Mouse (Mus musculus): Measurements from ENCODE around the gene Asic1. TPM values are rescaled to one million over a fixed set of nuclear protein-coding genes. Genes with fewer than 3 reads are reported as not detected.
A peak's percentile ranks its signal among the peaks of the same experiment; 100 is the strongest.

Gene Asic1
- polyA plus RNA-seq (2012; ENCODE audit: insufficient read depth, insufficient read length, low replicate concordance, missing spikeins): not detected in 2 replicates

DNA sequence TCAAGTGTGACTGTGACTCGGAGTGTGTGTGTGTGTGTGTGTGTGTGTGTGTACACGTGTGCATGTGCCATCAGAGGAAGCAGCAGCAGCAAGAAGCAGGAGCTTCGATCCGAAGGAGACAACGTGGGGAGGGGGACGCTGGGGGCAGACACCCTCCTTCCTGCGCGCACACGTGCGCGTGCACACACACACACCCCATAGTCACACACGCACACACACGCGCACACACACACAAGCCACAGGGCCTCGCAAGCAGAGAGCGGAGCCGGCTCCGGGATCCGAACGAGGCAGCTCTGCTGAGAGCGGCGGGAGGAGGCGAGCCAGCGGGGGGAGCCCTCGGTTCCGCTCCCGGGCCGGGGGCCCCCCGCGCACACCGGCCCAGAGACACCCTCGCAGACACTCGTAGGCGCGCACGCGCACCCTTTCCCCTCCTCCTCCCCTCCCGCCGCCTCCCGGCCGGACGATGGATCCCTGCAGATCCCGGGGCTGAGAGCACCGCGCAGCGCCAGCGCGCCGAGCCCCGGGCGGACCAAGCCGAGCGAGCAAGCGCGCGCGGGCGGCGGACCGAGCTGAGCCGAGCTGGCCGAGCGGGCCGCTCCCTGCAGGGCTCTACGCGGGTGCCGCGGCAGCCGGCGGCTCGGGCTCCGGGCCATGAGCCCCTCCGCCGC, at the start of gene Asic1:
Asic1 (plus strand) TSS at position 215 of the 668 bp plus-strand sequence.
- TF ChIP-seq POLR2A (IDR thresholded peaks at IDR 0.05; ENCODE audit: insufficient read depth, low read depth, low read length) (peak; percentile 69), CTCF (IDR thresholded peaks at IDR 0.05; ENCODE audit: insufficient read depth, low read depth, low read length) (no peak)
- peaks cover 43% of the 10 kb centered on the region for H3K4me1 ChIP-seq (ENCODE audit: control insufficient read depth, insufficient read depth, low read length)
- H3K27ac ChIP-seq (ENCODE audit: insufficient read depth, low read depth, low read length): peak within 1 kb of the TSS; percentile 80
- H3K4me3 ChIP-seq (ENCODE audit: insufficient read depth, low read depth, low read length): peak within 1 kb of the TSS; percentile 93
- WGBS: under 1% methylated on average over 58 of the region's 74 CpGs

DNA sequence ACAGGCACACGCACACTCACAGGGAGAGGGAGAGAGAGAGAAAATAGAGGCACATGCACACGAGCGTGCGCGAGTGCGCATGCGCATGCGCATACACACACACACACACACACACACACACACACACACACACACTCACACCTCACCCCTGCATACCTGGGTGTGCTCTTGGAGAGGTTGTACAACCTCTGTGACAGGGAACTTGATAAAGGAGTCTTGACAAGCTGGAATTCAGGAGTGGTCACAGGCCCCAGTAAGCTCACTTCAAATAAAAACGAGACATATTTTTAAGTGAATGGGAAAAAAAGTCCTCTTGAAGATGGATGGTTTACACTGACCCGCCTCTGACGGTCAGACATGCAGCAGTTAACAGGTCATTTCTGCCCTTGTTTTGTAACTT, 48.1 kb upstream of the Asic1 start:
- TF ChIP-seq POLR2A (IDR thresholded peaks at IDR 0.05; ENCODE audit: insufficient read depth, low read depth, low read length) (no peak), CTCF (IDR thresholded peaks at IDR 0.05; ENCODE audit: insufficient read depth, low read depth, low read length) (no peak)
- no peak overlapping the region for H3K4me3 ChIP-seq (ENCODE audit: insufficient read depth, low read depth, low read length)
- 96% methylated on average over 11 of the region's 11 CpGs for WGBS
- no peak overlapping the region for H3K27ac ChIP-seq (ENCODE audit: insufficient read depth, low read depth, low read length)
- peaks cover 2% of the 10 kb centered on the region; the same call in 1 of the 2 replicates for H3K4me1 ChIP-seq (ENCODE audit: control insufficient read depth, insufficient read depth, low read length)

DNA sequence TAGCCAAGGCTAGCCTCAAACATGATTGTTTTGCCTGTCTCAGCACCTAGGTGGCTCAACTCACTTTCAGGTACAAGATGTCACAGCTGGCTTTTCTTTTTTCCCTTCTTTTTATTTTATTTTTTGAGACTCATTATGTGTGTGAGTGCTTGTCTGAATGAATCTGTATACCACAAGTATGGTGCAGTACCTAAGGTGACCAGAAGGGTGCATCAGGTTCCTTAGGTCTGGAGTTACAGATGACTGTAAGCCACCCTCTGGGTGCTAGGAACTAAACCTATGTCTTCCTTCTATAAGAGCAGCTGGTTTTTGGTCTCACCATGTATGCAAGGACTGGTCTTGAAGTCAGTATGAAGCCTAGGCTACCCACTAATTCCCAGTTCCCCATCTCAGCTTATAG, 38.5 kb upstream of the Asic1 start:
- TF ChIP-seq CTCF (IDR thresholded peaks at IDR 0.05; ENCODE audit: insufficient read depth, low read depth, low read length) (no peak), POLR2A (IDR thresholded peaks at IDR 0.05; ENCODE audit: insufficient read depth, low read depth, low read length) (no peak)
- no peak overlapping the region for H3K4me3 ChIP-seq (ENCODE audit: insufficient read depth, low read depth, low read length)

GRCm38 (mm10) chr15:99634702-99635101, 35.5 kb upstream of the Asic1 start:
- H3K27ac ChIP-seq (ENCODE audit: insufficient read depth, low read depth, low read length): no peak overlapping the region
- WGBS: 90% methylated on average over 7 of the region's 7 CpGs
- TF ChIP-seq CTCF (IDR thresholded peaks at IDR 0.05; ENCODE audit: insufficient read depth, low read depth, low read length): no peak
- TF ChIP-seq POLR2A (IDR thresholded peaks at IDR 0.05; ENCODE audit: insufficient read depth, low read depth, low read length): no peak
- H3K4me1 ChIP-seq (ENCODE audit: control insufficient read depth, insufficient read depth, low read length): peaks cover 2% of the 10 kb centered on the region; the same call in 1 of the 2 replicates
- H3K4me3 ChIP-seq (ENCODE audit: insufficient read depth, low read depth, low read length): no peak overlapping the region

More for the DNA sequence above, 38.5 kb upstream of the Asic1 start:
- no peak overlapping the region for H3K27ac ChIP-seq (ENCODE audit: insufficient read depth, low read depth, low read length)
- H3K4me1 ChIP-seq (ENCODE audit: control insufficient read depth, insufficient read depth, low read length): no peaks in the 10 kb centered on the region

GRCm38 (mm10) chr15:99637405-99638123, 32.6 kb upstream of the Asic1 start:
- peaks cover 2% of the 10 kb centered on the region; the same call in 1 of the 2 replicates for H3K4me1 ChIP-seq (ENCODE audit: control insufficient read depth, insufficient read depth, low read length)
- no peak overlapping the region for H3K27ac ChIP-seq (ENCODE audit: insufficient read depth, low read depth, low read length)
- TF ChIP-seq POLR2A (IDR thresholded peaks at IDR 0.05; ENCODE audit: insufficient read depth, low read depth, low read length): no peak
- TF ChIP-seq CTCF (IDR thresholded peaks at IDR 0.05; ENCODE audit: insufficient read depth, low read depth, low read length): no peak
- H3K4me3 ChIP-seq (ENCODE audit: insufficient read depth, low read depth, low read length): no peak overlapping the region
- 64% methylated on average over 12 of the region's 12 CpGs for WGBS

DNA sequence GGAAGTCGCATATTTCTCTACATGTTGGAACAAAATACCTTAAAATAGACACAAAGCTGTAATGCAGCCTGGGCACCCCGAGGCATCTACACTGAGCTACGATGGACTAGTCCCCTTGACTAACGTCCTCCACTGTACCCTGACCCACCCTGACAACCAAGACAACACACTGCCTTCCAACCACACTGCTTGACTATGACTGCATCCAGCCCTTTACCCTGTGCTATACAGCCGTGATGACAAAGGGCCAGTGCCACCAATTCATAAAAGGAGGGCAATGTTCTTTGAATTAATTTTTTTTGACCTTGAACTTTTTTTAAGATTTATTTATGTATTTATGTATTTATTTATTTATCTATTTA, 32.1 kb upstream of the Asic1 start:
- TF ChIP-seq CTCF (IDR thresholded peaks at IDR 0.05; ENCODE audit: insufficient read depth, low read depth, low read length) (no peak), POLR2A (IDR thresholded peaks at IDR 0.05; ENCODE audit: insufficient read depth, low read depth, low read length) (no peak)
- H3K4me3 ChIP-seq (ENCODE audit: insufficient read depth, low read depth, low read length): no peak overlapping the region
- H3K27ac ChIP-seq (ENCODE audit: insufficient read depth, low read depth, low read length): no peak overlapping the region
- WGBS: 63% methylated on average over 5 of the region's 5 CpGs
- peaks cover 2% of the 10 kb centered on the region; the same call in 1 of the 2 replicates for H3K4me1 ChIP-seq (ENCODE audit: control insufficient read depth, insufficient read depth, low read length)

DNA sequence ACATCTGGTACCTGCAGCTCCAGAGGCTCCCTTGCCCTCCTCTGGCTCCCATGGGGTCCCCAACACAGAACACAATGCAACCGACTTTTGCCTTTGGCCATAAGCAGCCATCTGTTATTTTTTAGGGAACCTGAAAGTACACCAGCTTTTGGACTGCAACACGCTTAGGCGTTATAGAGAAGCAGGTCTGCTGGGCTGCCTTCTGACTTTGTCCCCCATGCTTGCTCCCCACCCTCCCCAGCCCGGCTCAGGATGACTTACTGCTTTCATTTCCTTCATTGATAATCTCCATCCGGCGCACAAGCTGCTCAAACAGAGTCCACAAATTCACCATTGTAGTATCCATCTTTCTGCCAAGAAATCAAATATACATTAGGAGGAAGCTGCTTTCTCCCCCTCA, 27.5 kb upstream of the Asic1 start:
- TF ChIP-seq CTCF (IDR thresholded peaks at IDR 0.05; ENCODE audit: insufficient read depth, low read depth, low read length) (no peak), POLR2A (IDR thresholded peaks at IDR 0.05; ENCODE audit: insufficient read depth, low read depth, low read length) (no peak)
- WGBS: 89% methylated on average over 6 of the region's 6 CpGs
- Histone ChIP-seq H3K4me1 (ENCODE audit: control insufficient read depth, insufficient read depth, low read length) (peaks cover 9% of the 10 kb centered on the region), H3K27ac (ENCODE audit: insufficient read depth, low read depth, low read length) (no peak overlapping the region), H3K4me3 (ENCODE audit: insufficient read depth, low read depth, low read length) (no peak overlapping the region)

GRCm38 (mm10) chr15:99643832-99644231, 26.3 kb upstream of the Asic1 start:
- WGBS: 84% methylated on average over 10 of the region's 10 CpGs
- TF ChIP-seq CTCF (IDR thresholded peaks at IDR 0.05; ENCODE audit: insufficient read depth, low read depth, low read length) (no peak), POLR2A (IDR thresholded peaks at IDR 0.05; ENCODE audit: insufficient read depth, low read depth, low read length) (no peak)
- H3K4me1 ChIP-seq (ENCODE audit: control insufficient read depth, insufficient read depth, low read length): peaks cover 9% of the 10 kb centered on the region
- no peak overlapping the region for H3K4me3 ChIP-seq (ENCODE audit: insufficient read depth, low read depth, low read length)
- no peak overlapping the region for H3K27ac ChIP-seq (ENCODE audit: insufficient read depth, low read depth, low read length)

GRCm38 (mm10) chr15:99644776-99645175, 25.4 kb upstream of the Asic1 start:
- no peak for TF ChIP-seq POLR2A (IDR thresholded peaks at IDR 0.05; ENCODE audit: insufficient read depth, low read depth, low read length)
- TF ChIP-seq CTCF (IDR thresholded peaks at IDR 0.05; ENCODE audit: insufficient read depth, low read depth, low read length): no peak
- H3K4me1 ChIP-seq (ENCODE audit: control insufficient read depth, insufficient read depth, low read length): peaks cover 9% of the 10 kb centered on the region
- H3K4me3 ChIP-seq (ENCODE audit: insufficient read depth, low read depth, low read length): no peak overlapping the region
- H3K27ac ChIP-seq (ENCODE audit: insufficient read depth, low read depth, low read length): no peak overlapping the region
- 32% methylated on average over 7 of the region's 7 CpGs for WGBS
